Mouse (Mus musculus): ENCODE results near the gene Adgrv1.
A peak's percentile ranks its signal among the peaks of the same experiment; 100 is the strongest.

Gene Adgrv1

DNA sequence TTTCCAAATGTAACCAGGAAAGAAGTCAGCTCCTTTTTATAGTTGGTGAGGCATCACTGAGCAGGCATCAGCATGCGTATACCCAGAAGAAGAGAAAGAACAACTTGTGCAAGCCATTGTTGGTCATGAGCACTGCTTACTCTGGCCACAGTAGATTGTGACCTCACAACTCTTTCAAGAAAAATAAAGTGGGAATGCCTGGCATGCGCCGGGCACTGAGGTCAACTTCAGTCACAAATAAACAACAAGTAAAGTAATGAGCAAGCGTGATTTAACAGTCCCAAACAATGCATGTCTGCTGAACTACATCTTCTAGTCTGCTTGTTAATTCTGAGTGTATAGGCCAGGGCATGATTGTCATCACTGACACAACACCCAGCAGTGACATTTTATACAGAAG lies 499.6 kb downstream of the Adgrv1 start:
- DNase-seq, result no peak

DNA sequence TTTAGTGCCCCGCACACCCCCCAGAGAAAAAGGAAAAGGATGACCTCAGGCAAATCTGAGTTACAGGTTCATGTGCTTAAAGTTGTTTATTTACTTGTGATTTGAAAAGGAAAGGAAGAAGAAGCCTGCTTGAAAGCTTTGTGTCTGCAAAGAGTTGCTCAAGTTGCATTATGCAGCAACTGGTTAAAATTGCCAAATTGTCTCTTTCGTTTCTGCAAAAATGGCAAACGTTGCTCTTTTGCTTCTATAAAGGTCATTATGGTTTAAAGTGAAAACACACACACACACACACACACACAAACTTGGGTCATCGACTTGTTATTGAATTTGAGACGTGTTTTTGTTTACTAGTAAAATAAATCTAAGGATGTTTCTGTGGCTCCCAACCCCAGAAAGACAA lies 500.3 kb downstream of the Adgrv1 start:
- DNase-seq, result no peak

- DNase-seq, result no peak
These were observed 501.1 kb downstream of the Adgrv1 start for GRCm38 (mm10) chr13:81131860-81132259.

- no peak for DNase-seq
These were observed 502.0 kb downstream of the Adgrv1 start for GRCm38 (mm10) chr13:81130742-81131524.

- no peak for DNase-seq
These were observed 507.1 kb downstream of the Adgrv1 start for GRCm38 (mm10) chr13:81125846-81126245.

GRCm38 (mm10) chr13:81122238-81122637 lies 510.7 kb downstream of the Adgrv1 start:
- DNase-seq, result no peak

DNA sequence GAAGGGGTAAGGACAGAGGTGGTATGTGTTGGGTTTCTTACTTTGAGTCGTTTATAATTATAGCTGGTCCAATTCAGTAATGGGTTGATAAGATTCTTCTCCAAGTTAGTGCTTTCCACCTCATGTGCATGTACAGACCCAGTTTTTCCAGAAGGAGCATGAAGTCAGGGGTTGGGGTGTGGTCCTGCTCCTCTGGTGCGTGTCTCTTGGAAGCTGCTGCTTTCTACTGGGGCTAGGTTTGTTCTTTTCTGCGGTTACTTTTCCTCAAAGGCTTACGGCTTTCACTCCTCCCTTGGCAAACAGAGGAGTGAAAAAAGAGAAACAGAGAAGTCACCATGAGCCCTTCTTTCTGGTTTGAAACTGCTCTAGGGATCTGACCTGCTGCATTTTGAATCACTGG lies 522.5 kb downstream of the Adgrv1 start:
- no peak for DNase-seq

- DNase-seq, result no peak
These were observed 523.3 kb downstream of the Adgrv1 start for GRCm38 (mm10) chr13:81109676-81110075.

GRCm38 (mm10) chr13:81108526-81109302 lies 524.2 kb downstream of the Adgrv1 start:
- DNase-seq, result no peak

- DNase-seq, result no peak
These were observed 525.5 kb downstream of the Adgrv1 start for GRCm38 (mm10) chr13:81107436-81107835.

DNA sequence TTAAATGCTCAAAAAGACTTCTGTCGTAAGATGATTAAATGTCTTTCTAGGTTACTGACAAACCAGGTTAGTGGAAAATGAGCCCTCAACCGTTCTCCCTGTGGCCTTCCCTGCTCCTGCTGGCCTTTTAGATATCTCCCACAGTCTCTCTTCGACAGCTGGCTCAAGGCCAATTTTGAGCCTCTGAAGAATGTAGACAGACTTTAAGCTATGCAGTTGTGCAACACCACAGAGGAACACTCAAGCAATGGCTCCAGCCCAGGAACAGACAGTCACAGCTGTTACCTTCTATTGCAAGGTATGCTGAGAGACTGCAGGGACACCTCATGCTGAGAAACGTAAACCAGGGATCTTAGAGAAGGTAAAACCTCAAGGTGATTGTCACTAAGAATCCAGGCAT lies 529.2 kb downstream of the Adgrv1 start:
- peak; percentile 26 for DNase-seq

DNA sequence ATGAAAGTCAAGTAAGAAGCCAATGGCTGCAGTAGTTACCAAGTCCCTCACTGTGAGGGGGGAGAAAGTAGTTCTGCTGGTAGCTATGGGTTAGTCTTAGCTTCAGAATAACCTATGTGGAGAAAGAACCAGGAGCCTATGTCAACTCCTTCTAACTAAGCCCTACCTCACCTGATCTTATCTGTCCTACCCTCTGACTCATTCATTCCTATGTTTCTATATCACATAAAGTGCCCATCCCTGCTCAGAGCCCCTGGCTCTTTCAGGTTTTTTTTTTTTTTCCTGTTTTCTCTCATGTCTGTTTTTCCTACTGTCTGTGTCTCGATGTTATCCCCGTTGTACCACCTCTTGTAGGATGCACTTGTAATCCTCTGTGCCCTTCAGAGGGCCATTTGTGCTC lies 536.5 kb downstream of the Adgrv1 start:
- no peak for DNase-seq

GRCm38 (mm10) chr13:81094513-81094912 lies 538.4 kb downstream of the Adgrv1 start:
- no peak for DNase-seq

DNA sequence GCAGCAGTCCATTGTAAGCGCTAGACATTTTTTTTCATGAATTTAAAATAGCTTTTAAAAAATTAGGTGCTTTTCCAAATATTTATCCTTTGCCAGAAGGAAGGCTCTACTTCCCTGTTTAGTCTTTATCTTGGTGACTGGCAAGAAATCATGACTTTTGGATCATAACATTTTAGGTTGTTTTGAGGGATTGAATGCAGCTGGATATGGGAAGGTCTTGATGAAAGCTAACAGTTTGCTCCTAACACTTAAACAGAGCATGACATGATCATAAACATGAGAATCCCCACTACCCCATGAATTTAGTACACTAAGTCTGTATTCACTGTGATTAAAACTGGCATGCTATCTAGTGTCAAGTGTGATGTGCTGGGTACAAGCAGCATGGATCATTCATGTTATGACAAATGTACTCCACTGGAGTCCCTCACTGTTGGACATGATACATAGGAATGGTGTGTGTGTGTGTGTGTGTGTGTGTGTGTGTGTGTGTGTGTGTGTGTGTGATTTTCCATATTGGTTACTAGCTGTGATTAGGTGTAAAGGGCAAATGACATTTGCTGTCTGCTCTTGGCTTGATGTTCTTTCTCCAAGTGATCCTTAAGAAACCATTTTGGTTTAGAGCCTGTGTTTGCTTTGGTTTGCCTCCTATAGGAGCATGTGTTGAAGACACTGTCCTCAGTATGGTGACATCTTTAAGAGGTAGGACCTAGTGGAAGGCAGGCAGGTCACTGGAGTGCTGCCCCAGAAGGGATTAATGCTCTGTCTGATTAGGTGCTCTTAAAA lies 542.7 kb downstream of the Adgrv1 start:
- no peak for DNase-seq

GRCm38 (mm10) chr13:81086969-81087682 lies 545.8 kb downstream of the Adgrv1 start:
- no peak for DNase-seq

GRCm38 (mm10) chr13:81072214-81072613 lies 560.7 kb downstream of the Adgrv1 start:
- no peak for DNase-seq

- DNase-seq, result no peak
These were observed 581.5 kb downstream of the Adgrv1 start for GRCm38 (mm10) chr13:81051448-81051847.

DNA sequence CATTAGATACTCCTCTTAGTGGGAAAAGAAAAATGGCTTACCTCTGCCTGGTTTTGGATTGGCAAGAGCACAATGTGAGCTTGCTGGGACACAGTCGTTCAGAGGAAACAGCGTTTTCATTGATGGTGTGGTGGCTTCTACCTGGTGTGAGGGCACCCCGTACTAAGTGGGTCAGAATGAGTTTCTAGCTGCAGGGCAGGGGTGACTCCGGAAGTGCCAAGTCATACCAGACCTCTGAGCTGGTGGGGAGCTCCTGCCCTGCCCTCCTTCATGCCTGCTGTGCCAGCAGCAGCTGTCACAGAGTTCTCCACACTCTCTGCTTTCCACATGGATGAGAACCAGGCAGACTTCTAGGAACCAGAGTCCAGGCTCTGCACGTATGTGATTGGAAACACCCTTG lies 582.0 kb downstream of the Adgrv1 start:
- DNase-seq, result no peak

- no peak for DNase-seq
These were observed 587.6 kb downstream of the Adgrv1 start for GRCm38 (mm10) chr13:81045345-81045744.

All from liver (tissue).